Mouse (Mus musculus) hindbrain, embryonic 14.5 days (tissue): Measurements from ENCODE around the gene Gm27027. TPM values are rescaled to one million over a fixed set of nuclear protein-coding genes. Genes with fewer than 3 reads are reported as not detected.

ENCODE experiments used
- ATAC-seq: fragments of 200-750 bp; cut with Nextera tagmentation; 2 replicates; pipeline ENCODE4 v1.8.0; 2017; ENCODE audit warnings: moderate number of reproducible peaks, mild to moderate bottlenecking, moderate TSS enrichment, moderate library complexity; ENCODE audit not compliant: low FRiP score
- DNase-seq: peaks from one replicate; pipeline ENCODE4 v3.0.0-alpha.2; 2015; ENCODE audit warnings: low spot score
- H3K27ac ChIP-seq: fragments of 300-500 bp; sonication (generic); 2 replicates; pipeline ENCODE4 v1.5.1; 2014; ENCODE audit warnings: mild to moderate bottlenecking, moderate library complexity
- H3K27me3 ChIP-seq: fragments of 300-500 bp; sonication (generic); 2 replicates; pipeline ENCODE4 v1.6.1; 2014; ENCODE audit warnings: mild to moderate bottlenecking, low read length, mixed read lengths; ENCODE audit not compliant: control insufficient read depth, insufficient read depth
- H3K36me3 ChIP-seq: fragments of 300-500 bp; sonication (generic); replicated peaks from 2 replicates; pipeline ENCODE4 v1.6.1; 2014; ENCODE audit not compliant: control insufficient read depth, insufficient read depth
- H3K4me1 ChIP-seq: fragments of 300-500 bp; sonication (generic); replicated peaks from 2 replicates; pipeline ENCODE4 v1.6.1; 2014; ENCODE audit warnings: antibody characterized with exemption, low read length, mixed read lengths; ENCODE audit not compliant: control insufficient read depth, insufficient read depth
- H3K4me2 ChIP-seq: fragments of 300-500 bp; sonication (generic); replicated peaks from 2 replicates; pipeline ENCODE4 v1.6.1; 2014; ENCODE audit warnings: mild to moderate bottlenecking, moderate library complexity
- H3K4me3 ChIP-seq: fragments of 300-500 bp; sonication (generic); replicated peaks from 2 replicates; pipeline ENCODE4 v1.5.1; 2014; ENCODE audit warnings: mild to moderate bottlenecking, low read length
- H3K9ac ChIP-seq: fragments of 300-500 bp; sonication (generic); 2 replicates; pipeline ENCODE4 v1.6.1; 2014
- H3K9me3 ChIP-seq: fragments of 300-500 bp; sonication (generic); 2 replicates; pipeline ENCODE4 v1.6.1; 2016; ENCODE audit warnings: low read length; ENCODE audit not compliant: control insufficient read depth
- WGBS: fragments of 180-500 bp; shearing (Covaris S2); extraction: QIAGEN DNeasy Blood & Tissue Kit; methylation state at CpG from one replicate; pipeline ENCODE4 v1.1.7; 2014; 5-methylcytosine and 5-hydroxymethylcytosine counted together
- polyA plus RNA-seq: library from polyadenylated mRNA; unstranded; fragments of >200 nt; fragmentation: Nextera tagmentation; extraction: Ambion mirVana; gene quantifications from 2 replicates; pipeline ENCODE4 v1.2.1, GENCODE M21; 2014

The Gm27027 gene
- polyA plus RNA-seq, 1 experiment from 2014 or later, result not detected

GRCm38 (mm10) chr2:93982457-93983235 lies 13.5 kb downstream of the Gm27027 start:
- no peaks in the 10 kb centered on the region for H3K4me1 ChIP-seq
- no peak overlapping the region for H3K27ac ChIP-seq
- DNase-seq (no peak), ATAC-seq (no peak)
- WGBS, result 89% methylated on average over 4 of the region's 4 CpGs
- no peaks in the 10 kb centered on the region for H3K27me3 ChIP-seq
- H3K4me2 ChIP-seq, result no peak overlapping the region
- H3K4me3 ChIP-seq, result no peak overlapping the region
- H3K9ac ChIP-seq, result no peak overlapping the region
- H3K36me3 ChIP-seq, result peaks cover 73% of the 10 kb centered on the region
- H3K9me3 ChIP-seq, result no peaks in the 10 kb centered on the region

GRCm38 (mm10) chr2:93979249-93980120 lies 16.7 kb downstream of the Gm27027 start:
- no peak overlapping the region for H3K4me3 ChIP-seq
- no peak for DNase-seq
- H3K4me2 ChIP-seq, result no peak overlapping the region
- WGBS, result 88% methylated on average over 7 of the region's 7 CpGs
- H3K27me3 ChIP-seq, result no peaks in the 10 kb centered on the region
- ATAC-seq, result no peak
- no peaks in the 10 kb centered on the region for H3K9me3 ChIP-seq
- peaks cover 16% of the 10 kb centered on the region for H3K4me1 ChIP-seq
- H3K36me3 ChIP-seq, result peaks cover 54% of the 10 kb centered on the region
- no peak overlapping the region for H3K27ac ChIP-seq
- no peak overlapping the region for H3K9ac ChIP-seq

GRCm38 (mm10) chr2:93976436-93977252 lies 19.5 kb downstream of the Gm27027 start:
- 3% methylated on average over 37 of the region's 37 CpGs for WGBS
- peaks cover 16% of the 10 kb centered on the region for H3K4me1 ChIP-seq
- ATAC-seq, result peak; percentile 83
- H3K36me3 ChIP-seq, result peaks cover 28% of the 10 kb centered on the region
- peak overlapping the region; percentile 36 for H3K4me3 ChIP-seq
- peak overlapping the region; percentile 68 for H3K9ac ChIP-seq
- peak overlapping the region; percentile 77 for H3K27ac ChIP-seq
- H3K27me3 ChIP-seq, result no peaks in the 10 kb centered on the region
- H3K4me2 ChIP-seq, result peak overlapping the region; percentile 93
- no peaks in the 10 kb centered on the region for H3K9me3 ChIP-seq
- DNase-seq, result peak; percentile 61

- Histone ChIP-seq H3K27me3 (no peaks in the 10 kb centered on the region), H3K4me3 (peak overlapping the region; percentile 36), H3K4me1 (peaks cover 16% of the 10 kb centered on the region), H3K27ac (peak overlapping the region; percentile 77), H3K9ac (peak overlapping the region; percentile 68), H3K9me3 (no peaks in the 10 kb centered on the region), H3K4me2 (peak overlapping the region; percentile 93), H3K36me3 (peaks cover 20% of the 10 kb centered on the region)
- DNase-seq (no peak), ATAC-seq (peak; percentile 45)
- WGBS, result 17% methylated on average over 21 of the region's 21 CpGs
Observed at GRCm38 (mm10) chr2:93975526-93976435, 20.4 kb downstream of the Gm27027 start.

GRCm38 (mm10) chr2:93975041-93975440 lies 21.1 kb downstream of the Gm27027 start:
- peaks cover 16% of the 10 kb centered on the region for H3K4me1 ChIP-seq
- no peak overlapping the region for H3K4me3 ChIP-seq
- H3K9ac ChIP-seq, result no peak overlapping the region
- no peaks in the 10 kb centered on the region for H3K27me3 ChIP-seq
- H3K9me3 ChIP-seq, result no peaks in the 10 kb centered on the region
- no peak overlapping the region for H3K27ac ChIP-seq
- 42% methylated on average over 7 of the region's 7 CpGs for WGBS
- no peak overlapping the region for H3K4me2 ChIP-seq
- H3K36me3 ChIP-seq, result peaks cover 12% of the 10 kb centered on the region; the same call in 1 of the 2 replicates
- ATAC-seq (no peak), DNase-seq (no peak)

- DNase-seq (no peak), ATAC-seq (no peak)
- Histone ChIP-seq H3K4me1 (peaks cover 10% of the 10 kb centered on the region), H3K36me3 (no peaks in the 10 kb centered on the region), H3K4me3 (no peak overlapping the region), H3K4me2 (no peak overlapping the region), H3K27me3 (no peaks in the 10 kb centered on the region), H3K9ac (no peak overlapping the region), H3K9me3 (no peaks in the 10 kb centered on the region), H3K27ac (no peak overlapping the region)
- 61% methylated on average over 3 of the region's 3 CpGs for WGBS
Observed at GRCm38 (mm10) chr2:93971647-93972046, 24.5 kb downstream of the Gm27027 start.

GRCm38 (mm10) chr2:93964494-93965160 lies 31.5 kb downstream of the Gm27027 start:
- 38% methylated on average over 7 of the region's 7 CpGs for WGBS
- Histone ChIP-seq H3K27ac (no peak overlapping the region), H3K27me3 (no peaks in the 10 kb centered on the region), H3K36me3 (no peaks in the 10 kb centered on the region), H3K9ac (no peak overlapping the region), H3K4me2 (no peak overlapping the region), H3K4me1 (peaks cover 6% of the 10 kb centered on the region; the same call in 1 of the 2 replicates), H3K9me3 (no peaks in the 10 kb centered on the region), H3K4me3 (no peak overlapping the region)
- ATAC-seq, result peak; percentile 65; the same call in 1 of the 2 replicates
- no peak for DNase-seq

GRCm38 (mm10) chr2:93963802-93964201 lies 32.4 kb downstream of the Gm27027 start:
- Histone ChIP-seq H3K9ac (no peak overlapping the region), H3K36me3 (no peaks in the 10 kb centered on the region), H3K4me1 (peaks cover 6% of the 10 kb centered on the region; the same call in 1 of the 2 replicates), H3K4me2 (no peak overlapping the region), H3K4me3 (no peak overlapping the region), H3K27ac (no peak overlapping the region), H3K27me3 (no peaks in the 10 kb centered on the region), H3K9me3 (no peaks in the 10 kb centered on the region)
- 92% methylated on average over 1 of the region's 1 CpGs for WGBS
- ATAC-seq (no peak), DNase-seq (no peak)
